Mouse (Mus musculus) frontal cortex, postnatal 36 days (tissue): ENCODE data around the gene Olfr979.
"Not testable (repeated sequence)": the region's sequence is repeated elsewhere in the genome, so short reads cannot be mapped to it uniquely, and the experiment has no call there.

Experiments used
- DNase-seq, 2 experiments: peaks; one replicate each; pipeline ENCODE4 v3.0.0; 2022; ENCODE audit warnings: low spot score in 2 of 2

Gene Olfr979

GRCm38 (mm10) chr9:40003365-40003764, at the start of gene Olfr979:
TSS of gene Olfr979 (minus strand) at chr9:40003465.
- DNase-seq, result no peak

- DNase-seq, result no peak
Observed at GRCm38 (mm10) chr9:40050138-40050537, 46.9 kb upstream of the Olfr979 start.

GRCm38 (mm10) chr9:40021164-40021563, 17.9 kb upstream of the Olfr979 start, which contains the start of gene Olfr981:
TSS of gene Olfr981 (plus strand) at chr9:40021464.
- DNase-seq, result no peak

GRCm38 (mm10) chr9:40009482-40009881, 6.2 kb upstream of the Olfr979 start, which contains the start of gene Olfr980:
TSS of gene Olfr980 (minus strand) at chr9:40009582.
- DNase-seq, result no peak

- DNase-seq, result no peak
Observed at GRCm38 (mm10) chr9:39991813-39992212, 11.5 kb downstream of the Olfr979 start, which contains the start of gene Olfr978. TSS of gene Olfr978 (plus strand) at chr9:39992113.

- DNase-seq, result not testable (repeated sequence)
Observed at GRCm38 (mm10) chr9:39976581-39977145, 26.6 kb downstream of the Olfr979 start.

- DNase-seq, result not testable (repeated sequence)
Observed at GRCm38 (mm10) chr9:39961033-39961432, 42.2 kb downstream of the Olfr979 start, which contains the start of gene Olfr976. TSS of gene Olfr976 (minus strand) at chr9:39961133.

- DNase-seq, result no peak
Observed at GRCm38 (mm10) chr9:39951946-39952345, 51.3 kb downstream of the Olfr979 start, which contains the start of gene Olfr975. TSS of gene Olfr975 (minus strand) at chr9:39952046.
